8 mouse cellular contexts compared by ENCODE assay signal in the genomic region with DNA sequence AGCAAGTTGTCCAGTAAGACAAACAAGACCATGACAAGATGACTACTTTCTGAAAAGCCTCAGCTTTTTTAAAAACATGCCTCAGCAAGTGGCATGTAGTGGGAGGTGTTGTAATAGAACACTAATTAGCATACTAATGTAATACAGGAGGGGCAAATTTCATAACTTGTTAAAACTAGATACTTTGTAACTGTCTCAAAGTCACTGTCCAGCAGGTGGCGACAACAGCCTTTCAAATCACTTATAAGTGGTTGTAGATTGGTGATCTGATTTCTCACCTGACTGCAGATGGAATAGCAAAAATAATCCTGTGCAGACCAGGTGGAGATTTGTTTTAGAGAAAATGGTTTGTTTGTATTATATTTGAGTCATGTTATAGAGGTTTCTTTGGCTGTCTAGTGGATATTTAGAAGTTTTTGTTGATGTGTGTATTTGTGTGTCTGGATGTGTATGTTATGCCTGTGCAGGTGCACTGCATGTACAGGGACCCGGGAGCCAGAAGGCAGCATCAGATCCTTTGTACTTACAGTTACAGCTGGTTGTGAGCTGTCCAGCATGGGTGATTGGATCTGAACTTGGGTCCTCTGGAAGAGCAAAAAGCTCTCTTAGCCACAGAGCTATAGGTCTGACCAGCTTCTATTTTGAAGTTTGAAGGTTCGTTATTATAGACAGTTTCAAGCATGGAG. TPM values are rescaled to one million over a fixed set of nuclear protein-coding genes. Genes with fewer than 3 reads are reported as not detected.
A peak's percentile ranks its signal among the peaks of the same experiment; 100 is the strongest.
DNase-seq lines count a peak whose midpoint lies in the region; ATAC-seq and TF ChIP-seq lines count a peak whose summit lies in the region.

No protein-coding gene starts in this region.

- WGBS in kidney, embryonic 15.5 days, result 67% methylated on average over 3 of the region's 3 CpGs
- 37% methylated on average over 3 of the region's 3 CpGs for WGBS in liver, embryonic 14.5 days (ENCODE audit: insufficient replicate concordance)
- 69% methylated on average over 3 of the region's 3 CpGs for WGBS in neural tube, embryonic 14.5 days

- in situ Hi-C loops in ES-E14 (cut with MboI; ENCODE audit: low sequenced_read_pairs in 2 of 2, unreplicated experiment in 2 of 2), result loop anchor here in 1 of 2 experiments (10.0 kb wide), 1 partner anchor 498 kb away; no protein-coding TSS in a partner anchor

- H3K4me2 ChIP-seq in kidney, embryonic 15.5 days, result no peak overlapping the region
- no peak overlapping the region for H3K4me2 ChIP-seq in liver, embryonic 14.5 days (ENCODE audit: low read depth)
- no peak overlapping the region for H3K4me2 ChIP-seq in neural tube, embryonic 14.5 days (ENCODE audit: low read depth, low read length)

- H3K4me1 ChIP-seq in ES-E14 (ENCODE audit: control insufficient read depth in 2 of 2, insufficient read depth in 2 of 2, low read length in 2 of 2, poor library complexity in 1 of 2), result no peaks in the 10 kb centered on the region
- no peaks in the 10 kb centered on the region for H3K4me1 ChIP-seq in kidney, embryonic 15.5 days
- H3K4me1 ChIP-seq in liver, embryonic 14.5 days (replicated peaks; ENCODE audit: control insufficient read depth in 2 of 2, insufficient read depth in 2 of 2, low read length in 1 of 2), result no peaks in the 10 kb centered on the region
- H3K4me1 ChIP-seq in neural tube, embryonic 14.5 days (ENCODE audit: control insufficient read depth, insufficient read depth, low read length), result no peaks in the 10 kb centered on the region

- TF ChIP-seq CTCF in liver, embryonic 14.5 days (IDR thresholded peaks at IDR 0.05; ENCODE audit: low read depth), result peak; percentile 47; the same call in 1 of the 2 replicates

- DNase-seq in 416B (ENCODE audit: low read depth), result peak; percentile 83
- DNase-seq in ES-E14 (ENCODE audit: low read depth, low spot score), result peak; percentile 40
- DNase-seq in cerebellum, adult 9-10 months, result peak; percentile 56
- peak; percentile 62 to 63 for DNase-seq in frontal cortex, postnatal 25 days (ENCODE audit: low spot score in 2 of 2)
- peak; percentile 9 to 22 (median 12) for DNase-seq in liver, embryonic 14.5 days (ENCODE audit: low read depth in 3 of 3, low spot score in 3 of 3)
- peak; percentile 41 to 55 for DNase-seq in urinary bladder, postnatal 36 days (ENCODE audit: low spot score in 2 of 2)

- H3K27ac ChIP-seq in ES-E14 (ENCODE audit: insufficient read depth, low read depth, low read length, poor library complexity, severe bottlenecking), result no peak overlapping the region
- H3K27ac ChIP-seq in kidney, embryonic 15.5 days, result no peak overlapping the region
- no peak overlapping the region for H3K27ac ChIP-seq in liver, embryonic 14.5 days
- no peak overlapping the region for H3K27ac ChIP-seq in neural tube, embryonic 14.5 days (ENCODE audit: low read depth, low read length)

- H3K9me3 ChIP-seq in ES-E14 (ENCODE audit: control insufficient read depth, insufficient read depth, low read depth, low read length), result peaks cover 4% of the 10 kb centered on the region; the same call in 1 of the 2 replicates
- H3K9me3 ChIP-seq in kidney, embryonic 15.5 days (replicated peaks), result no peaks in the 10 kb centered on the region
- no peaks in the 10 kb centered on the region for H3K9me3 ChIP-seq in liver, embryonic 14.5 days (ENCODE audit: control insufficient read depth, low read length)
- H3K9me3 ChIP-seq in neural tube, embryonic 14.5 days (ENCODE audit: control insufficient read depth, low read length), result no peaks in the 10 kb centered on the region

- 0 out of 2 replicates have a peak, but pooled peaks have one; percentile 54 for ATAC-seq in kidney, embryonic 15.5 days (replicated peaks; ENCODE audit: low FRiP score)
- no peak for ATAC-seq in liver, embryonic 14.5 days (ENCODE audit: insufficient read depth)
- peak; percentile 80 for ATAC-seq in neural tube, embryonic 14.5 days (ENCODE audit: low read depth)

- H3K27me3 ChIP-seq in kidney, embryonic 15.5 days, result no peaks in the 10 kb centered on the region
- no peaks in the 10 kb centered on the region for H3K27me3 ChIP-seq in liver, embryonic 14.5 days (ENCODE audit: control insufficient read depth, insufficient read depth, low read length)
- no peaks in the 10 kb centered on the region for H3K27me3 ChIP-seq in neural tube, embryonic 14.5 days (ENCODE audit: control insufficient read depth, insufficient read depth, low read length)

- TF ChIP-seq EP300 in liver, embryonic 14.5 days (IDR thresholded peaks at IDR 0.05; ENCODE audit: low read depth), result no peak

- H3K9ac ChIP-seq in ES-E14 (ENCODE audit: insufficient read depth, low read depth, low read length, poor library complexity, severe bottlenecking), result no peak overlapping the region
- H3K9ac ChIP-seq in kidney, embryonic 15.5 days, result no peak overlapping the region
- H3K9ac ChIP-seq in liver, embryonic 14.5 days (replicated peaks), result no peak overlapping the region
- no peak overlapping the region for H3K9ac ChIP-seq in neural tube, embryonic 14.5 days (replicated peaks; ENCODE audit: low read depth, low read length)

- peaks cover 2% of the 10 kb centered on the region; the same call in 1 of the 2 replicates for H3K36me3 ChIP-seq in ES-E14 (ENCODE audit: control insufficient read depth, insufficient read depth, low read length, poor library complexity, severe bottlenecking)
- peaks cover 32% of the 10 kb centered on the region for H3K36me3 ChIP-seq in kidney, embryonic 15.5 days
- peaks cover 3% of the 10 kb centered on the region for H3K36me3 ChIP-seq in liver, embryonic 14.5 days (replicated peaks; ENCODE audit: control insufficient read depth, insufficient read depth, low read depth)
- H3K36me3 ChIP-seq in neural tube, embryonic 14.5 days (ENCODE audit: control insufficient read depth, insufficient read depth, low read length), result no peaks in the 10 kb centered on the region; the same call in 1 of the 2 replicates

- H3K4me3 ChIP-seq in ES-E14 (ENCODE audit: insufficient read depth in 1 of 2, low read depth in 1 of 2, low read length in 2 of 2, poor library complexity in 1 of 2, severe bottlenecking in 1 of 2), result no peak overlapping the region
- no peak overlapping the region for H3K4me3 ChIP-seq in kidney, embryonic 15.5 days (replicated peaks)
- no peak overlapping the region for H3K4me3 ChIP-seq in liver, embryonic 14.5 days (ENCODE audit: insufficient read depth in 1 of 2, low read depth in 2 of 2, low read length in 2 of 2)
- no peak overlapping the region for H3K4me3 ChIP-seq in neural tube, embryonic 14.5 days (ENCODE audit: low read depth, low read length)

TF ChIP-seq in ES-E14, 5 proteins besides CTCF, POLR2A, EP300 and RAD21:
- TF ChIP-seq ZNF384 (IDR thresholded peaks at IDR 0.05; ENCODE audit: low read depth, low read length) (no peak), HCFC1 (IDR thresholded peaks at IDR 0.05; ENCODE audit: borderline replicate concordance, insufficient read depth, low read length) (no peak), ZC3H11A (IDR thresholded peaks at IDR 0.05; ENCODE audit: borderline replicate concordance, low read depth, low read length) (peak; percentile 48; the same call in 1 of the 2 replicates)

RNA-seq across cellular contexts. Expression of a gene that starts 57.9 kb away (rescaled TPM):
- total RNA-seq in ES-E14 (2012; rRNA removed), result 19.6 and 27.9 TPM in 2 replicates
- 24.0 and 26.2 TPM in 2 replicates for polyA plus RNA-seq in kidney, embryonic 15.5 days (2015; fragmentation: Nextera tagmentation; extraction: Ambion mirVana)
- 3.4 and 6.0 TPM in 2 replicates for polyA plus RNA-seq in liver, embryonic 14.5 days (2012; rRNA removed)
- polyA plus RNA-seq in liver, embryonic 14.5 days (2014; fragmentation: Nextera tagmentation; extraction: Ambion mirVana), result 14.7 and 15.6 TPM in 2 replicates
- polyA plus RNA-seq in neural tube, embryonic 14.5 days (2014; fragmentation: Nextera tagmentation; extraction: Ambion mirVana), result 17.7 and 19.5 TPM in 2 replicates

Comparison
In these comparisons a context has a peak if more than half of its experiments do, and no peak if none do; other contexts are left out.
1. DNase-seq: peak in every context shown above with its lines; median percentile 83 in 416B; 62 in frontal cortex, postnatal 25 days; 56 in cerebellum, adult 9-10 months; 48 in urinary bladder, postnatal 36 days; 40 in ES-E14; 12 in liver, embryonic 14.5 days.